Mouse (Mus musculus) small intestine, adult 2 months (tissue): ENCODE results near the gene Slc6a6.

Experiments
- CTCF ChIP-seq: fragments of 200-500 bp; IDR thresholded peaks from 2 replicates; pipeline ENCODE4 v1.5.1; 2012; ENCODE audit warnings: low read depth, mild to moderate bottlenecking, control low read depth, inconsistent platforms, low read length, moderate library complexity, mixed read lengths; ENCODE audit not compliant: insufficient replicate concordance, insufficient read length; ENCODE audit errors: extremely low read depth
- POLR2A ChIP-seq: fragments of 200-500 bp; IDR thresholded peaks from 2 replicates; pipeline ENCODE4 v1.6.1; 2012; ENCODE audit warnings: low read depth, mild to moderate bottlenecking, control low read depth, inconsistent platforms, low read length, moderate library complexity

GRCm38 (mm10) chr6:91795640-91796039 is 111.8 kb downstream of the Slc6a6 start:
- TF ChIP-seq POLR2A (no peak), CTCF (no peak)
